Mouse (Mus musculus) megakaryocyte, embryonic 14.5 days (primary cell): ENCODE measurements around the gene Lax1. TPM values are rescaled to one million over a fixed set of nuclear protein-coding genes. Genes with fewer than 3 reads are reported as not detected.

Experiments
- H3K27me3 ChIP-seq: replicated peaks from 2 replicates; pipeline ENCODE3; 2012; ENCODE audit warnings: inconsistent platforms
- H3K36me3 ChIP-seq: replicated peaks from 2 replicates; pipeline ENCODE3; 2012; ENCODE audit warnings: low read length, inconsistent platforms, mixed read lengths
- H3K4me1 ChIP-seq: 2 replicates; pipeline ENCODE4 v1.6.1; 2012; ENCODE audit warnings: inconsistent platforms
- H3K4me3 ChIP-seq: replicated peaks from 2 replicates; pipeline ENCODE3; 2012; ENCODE audit warnings: moderate library complexity, mild to moderate bottlenecking, inconsistent platforms
- H3K9me3 ChIP-seq: 2 replicates; pipeline ENCODE4 v1.6.1; 2012; ENCODE audit warnings: inconsistent platforms
- FLI1 ChIP-seq: IDR thresholded peaks from 2 replicates; pipeline ENCODE4 v1.6.1; 2012; ENCODE audit warnings: low read length, inconsistent platforms, mixed read lengths
- GATA1 ChIP-seq: IDR thresholded peaks from 3 replicates; pipeline ENCODE4 v1.6.1; 2012; ENCODE audit warnings: mixed read lengths, low read length, inconsistent platforms, borderline replicate concordance
- polyA plus RNA-seq: library from polyadenylated mRNA; stranded (reverse); fragments of >175 nt; gene quantifications from 2 replicates; pipeline ENCODE4 v1.2.3, GENCODE M21; 2012; ENCODE audit warnings: low replicate concordance; ENCODE audit not compliant: insufficient read depth

Lax1 gene
- polyA plus RNA-seq, 1 experiment, result 0.47 TPM

DNA sequence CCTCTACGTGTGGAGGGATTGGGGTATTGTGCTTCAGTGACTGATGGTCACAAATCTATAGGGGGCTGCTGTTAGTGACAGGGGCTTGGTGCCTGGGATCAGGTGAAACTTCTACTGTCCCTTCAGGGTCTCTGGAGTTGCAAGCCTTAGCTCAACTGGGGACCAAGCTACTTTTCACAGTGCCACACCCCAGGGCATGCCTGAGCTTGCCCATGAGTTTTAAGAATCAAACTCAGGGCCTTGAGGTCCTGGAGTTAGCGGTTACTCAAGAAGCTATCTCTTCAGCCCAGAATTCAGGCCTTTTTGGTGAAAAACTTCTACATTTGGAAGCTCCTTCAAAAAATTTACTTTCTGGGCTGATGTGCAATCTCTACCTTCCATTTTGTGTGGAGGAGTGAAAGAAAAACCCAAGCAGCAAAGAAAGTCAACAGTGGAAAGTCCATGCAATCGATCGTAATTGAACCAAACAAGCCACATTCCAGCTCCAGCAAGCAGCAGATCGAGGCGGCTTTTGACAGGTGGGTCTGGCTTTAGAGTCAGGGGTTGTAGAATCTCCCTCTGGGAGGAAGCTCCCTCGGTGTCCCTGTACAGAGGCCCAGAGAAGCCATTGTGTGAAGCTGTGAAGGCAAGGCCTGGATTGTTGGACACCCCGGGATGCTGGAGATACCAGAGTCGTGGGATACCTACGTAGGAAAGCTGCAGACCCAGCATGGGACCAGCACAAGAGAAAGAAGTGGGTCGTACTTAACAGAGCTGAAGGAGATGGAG, 25.5 kb downstream of the Lax1 start:
- H3K27me3 ChIP-seq, result no peaks in the 10 kb centered on the region
- H3K36me3 ChIP-seq, result peaks cover 6% of the 10 kb centered on the region
- H3K9me3 ChIP-seq, result no peaks in the 10 kb centered on the region
- peaks cover 25% of the 10 kb centered on the region for H3K4me1 ChIP-seq
- TF ChIP-seq GATA1, result no peak
- TF ChIP-seq FLI1, result no peak
- no peak overlapping the region for H3K4me3 ChIP-seq

DNA sequence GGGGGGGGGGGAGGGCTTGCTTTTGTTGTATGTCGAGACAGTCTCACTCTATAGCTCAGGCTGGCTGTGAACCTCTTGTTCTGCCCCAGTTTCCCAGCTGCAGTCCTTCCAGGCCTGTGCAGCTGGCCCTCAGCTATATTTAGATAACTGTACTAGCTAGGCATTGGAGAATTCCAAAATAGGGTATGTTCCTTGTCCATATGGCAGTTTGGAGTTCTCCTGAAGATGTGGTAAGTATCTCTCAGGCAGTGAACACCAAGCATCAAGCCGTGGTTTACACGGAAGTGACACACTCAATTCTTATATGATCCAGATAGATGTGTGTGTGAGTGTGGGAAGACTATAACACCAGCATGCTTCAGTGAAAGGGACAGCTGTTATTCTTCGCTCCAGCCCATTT, 26.5 kb downstream of the Lax1 start:
- Histone ChIP-seq H3K9me3 (no peaks in the 10 kb centered on the region), H3K36me3 (peaks cover 16% of the 10 kb centered on the region), H3K4me1 (peaks cover 34% of the 10 kb centered on the region), H3K4me3 (no peak overlapping the region), H3K27me3 (no peaks in the 10 kb centered on the region)
- no peak for TF ChIP-seq FLI1
- TF ChIP-seq GATA1, result no peak

DNA sequence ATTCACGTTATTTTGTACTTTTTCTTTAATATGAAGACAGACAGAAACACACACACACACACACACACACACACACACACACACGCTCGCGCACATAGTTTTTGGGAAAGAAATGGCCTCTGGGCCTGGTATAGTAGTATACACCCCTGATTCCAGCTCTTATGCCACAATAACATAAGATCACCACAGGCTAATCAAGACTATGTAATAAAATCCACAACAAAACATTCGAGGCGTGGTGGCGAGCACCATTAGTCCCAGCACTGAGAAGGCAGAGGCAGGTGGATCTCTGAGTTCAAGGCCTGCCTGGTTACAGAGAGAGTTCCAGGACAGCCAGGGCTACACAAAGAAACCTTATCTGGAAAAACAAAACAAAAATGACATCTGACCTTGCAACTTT, 27.0 kb downstream of the Lax1 start:
- no peak overlapping the region for H3K4me3 ChIP-seq
- H3K9me3 ChIP-seq, result no peaks in the 10 kb centered on the region
- H3K27me3 ChIP-seq, result no peaks in the 10 kb centered on the region
- peaks cover 20% of the 10 kb centered on the region for H3K36me3 ChIP-seq
- TF ChIP-seq GATA1 (no peak), FLI1 (no peak)
- peaks cover 39% of the 10 kb centered on the region for H3K4me1 ChIP-seq

DNA sequence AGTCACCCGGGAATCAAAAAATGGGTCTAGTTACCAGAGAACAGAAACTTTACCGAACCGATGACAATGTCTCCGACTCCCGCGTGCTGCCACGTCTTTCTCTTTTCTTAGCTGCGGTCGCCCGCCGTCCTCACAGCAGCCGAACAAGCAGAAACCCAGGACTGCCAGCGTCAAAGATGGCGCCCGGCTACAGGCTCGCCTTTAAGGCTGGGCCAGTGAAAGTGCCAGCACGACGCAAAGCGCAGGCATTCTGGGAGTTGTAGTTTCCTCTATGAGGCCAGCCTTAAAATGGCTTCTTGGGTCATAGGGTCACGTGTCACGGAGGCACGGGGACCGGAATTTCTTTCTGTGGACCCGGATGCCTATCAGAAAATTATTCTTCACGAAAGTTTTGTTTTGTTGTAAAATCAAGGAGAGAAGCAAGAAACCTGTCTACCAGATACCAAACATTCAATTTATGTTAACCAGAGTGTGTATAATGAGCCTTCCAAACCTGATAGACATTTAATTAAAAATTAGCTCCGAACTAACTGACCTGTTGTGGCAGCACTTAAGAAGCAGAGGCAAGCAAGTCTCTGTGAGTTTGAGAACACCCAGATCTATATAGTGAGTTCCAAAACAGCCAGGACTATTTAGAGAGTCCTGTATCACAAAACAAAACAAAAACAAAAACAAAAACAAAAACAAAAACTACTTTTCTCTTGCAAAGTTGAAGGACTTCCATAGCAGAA, 28.5 kb downstream of the Lax1 start, which contains the start of gene Gm38394:
TSS of gene Gm38394 (minus strand) at position 116 of the 731 bp plus-strand sequence.
- Histone ChIP-seq H3K4me1 (peaks cover 55% of the 10 kb centered on the region), H3K9me3 (no peaks in the 10 kb centered on the region), H3K36me3 (peaks cover 36% of the 10 kb centered on the region), H3K4me3 (peak within 1 kb of the TSS; percentile 94), H3K27me3 (no peaks in the 10 kb centered on the region)
- TF ChIP-seq FLI1 (no peak), GATA1 (no peak)

DNA sequence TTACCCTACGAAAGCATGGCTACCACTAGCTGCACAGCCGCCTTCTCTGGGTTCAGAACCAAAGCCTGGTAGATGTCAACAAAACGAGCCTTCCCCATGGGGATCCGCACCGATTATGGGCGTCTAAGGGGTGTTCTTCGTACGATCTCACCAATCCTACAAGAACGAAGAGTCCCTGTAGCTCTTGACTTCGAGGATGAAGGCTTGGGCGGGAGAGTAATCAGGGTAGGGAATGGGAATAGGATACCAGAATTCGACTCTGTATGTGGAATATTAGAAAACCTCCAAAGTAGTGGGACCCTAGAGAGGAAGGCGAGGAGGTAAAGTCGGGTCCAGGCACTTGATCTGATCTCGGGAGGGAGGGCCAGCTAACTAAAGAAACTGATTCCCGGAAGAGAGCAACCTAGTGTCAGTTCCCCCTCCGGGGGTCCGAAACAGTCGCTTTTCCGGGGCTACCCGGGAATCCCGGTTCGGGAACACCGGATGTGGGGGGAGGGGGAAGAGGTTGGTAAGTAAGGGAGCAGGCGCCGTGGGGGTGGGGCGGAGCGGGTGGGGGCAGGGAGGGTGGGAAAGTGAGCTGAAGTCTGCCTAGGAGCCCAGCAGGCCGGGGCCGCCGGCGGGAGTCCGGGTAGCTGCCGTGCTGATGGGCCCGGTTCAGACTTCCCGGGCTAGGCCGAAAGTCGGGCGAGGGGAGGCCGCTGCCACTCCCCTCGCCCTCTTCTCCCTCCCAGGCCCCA, 29.3 kb downstream of the Lax1 start, which contains the start of gene Zbed6:
TSS of gene Zbed6 (minus strand) at position 420 of the 737 bp plus-strand sequence.
- H3K4me3 ChIP-seq, result peak within 1 kb of the TSS; percentile 94
- H3K4me1 ChIP-seq, result peaks cover 59% of the 10 kb centered on the region
- H3K36me3 ChIP-seq, result peaks cover 38% of the 10 kb centered on the region
- no peaks in the 10 kb centered on the region for H3K9me3 ChIP-seq
- TF ChIP-seq FLI1, result no peak
- no peak for TF ChIP-seq GATA1
- H3K27me3 ChIP-seq, result no peaks in the 10 kb centered on the region

DNA sequence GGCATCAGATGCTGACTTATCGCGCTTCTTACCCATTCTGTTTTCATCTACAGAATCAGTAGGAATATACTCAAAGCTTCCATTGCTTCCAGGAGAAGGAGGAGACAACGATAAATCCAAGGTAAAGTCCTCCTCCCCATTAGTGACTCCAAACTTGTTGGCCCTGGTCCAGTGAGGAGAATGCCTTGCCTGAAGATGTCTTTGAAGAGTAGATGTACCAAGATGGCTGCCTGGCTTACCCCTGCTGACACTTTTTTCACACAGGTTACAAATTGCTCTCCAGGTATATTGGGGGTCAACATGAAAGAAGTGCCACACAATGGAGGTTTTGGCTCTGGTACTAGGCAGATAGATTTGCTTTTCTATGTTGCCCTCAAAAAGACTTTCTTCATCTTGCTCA, 31.0 kb downstream of the Lax1 start:
- TF ChIP-seq GATA1, result no peak
- TF ChIP-seq FLI1, result no peak
- no peak overlapping the region for H3K4me3 ChIP-seq
- no peaks in the 10 kb centered on the region for H3K27me3 ChIP-seq
- no peaks in the 10 kb centered on the region for H3K9me3 ChIP-seq
- peaks cover 48% of the 10 kb centered on the region for H3K36me3 ChIP-seq
- peaks cover 64% of the 10 kb centered on the region for H3K4me1 ChIP-seq

DNA sequence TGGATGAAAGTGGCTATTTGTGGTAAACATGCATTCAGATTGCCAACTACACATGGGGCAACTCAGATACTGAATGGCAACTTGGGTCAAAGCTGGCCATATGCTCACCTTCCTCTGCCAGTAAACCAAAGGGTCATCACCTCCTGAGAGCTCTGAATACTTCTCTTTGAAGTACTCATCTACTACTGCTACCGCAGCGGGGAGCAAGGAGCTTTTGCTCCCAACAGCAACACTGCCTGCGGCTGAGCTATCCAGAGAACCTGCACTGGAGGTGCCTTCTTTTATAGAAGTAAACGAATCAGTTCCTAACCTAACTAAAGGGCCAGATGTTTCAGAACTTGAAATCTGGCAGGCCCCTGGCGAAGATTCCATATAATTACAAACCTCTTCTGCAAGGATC, 33.1 kb downstream of the Lax1 start:
- H3K36me3 ChIP-seq, result peaks cover 66% of the 10 kb centered on the region
- TF ChIP-seq FLI1, result no peak
- no peak for TF ChIP-seq GATA1
- peaks cover 68% of the 10 kb centered on the region for H3K4me1 ChIP-seq

DNA sequence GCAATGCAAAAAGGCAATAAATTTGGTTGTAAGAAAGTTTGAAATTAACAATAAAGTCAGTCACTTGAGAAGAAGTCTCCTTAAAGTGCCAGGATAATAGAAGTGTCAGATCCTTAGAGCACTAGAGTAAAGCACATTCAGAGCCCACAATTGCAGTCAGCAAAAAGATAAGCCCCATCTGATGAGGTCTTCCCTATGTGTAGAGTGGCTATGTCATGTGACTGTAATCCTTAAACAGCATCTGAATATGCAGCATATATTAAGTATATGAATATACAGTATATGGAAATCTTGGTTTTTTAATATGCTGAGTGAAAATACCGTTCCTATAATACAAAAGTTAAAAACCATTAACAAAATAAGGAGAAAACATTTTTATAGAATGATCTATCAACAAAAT, 36.9 kb downstream of the Lax1 start:
- Histone ChIP-seq H3K4me1 (peaks cover 59% of the 10 kb centered on the region), H3K27me3 (no peaks in the 10 kb centered on the region), H3K9me3 (no peaks in the 10 kb centered on the region), H3K4me3 (no peak overlapping the region), H3K36me3 (peaks cover 73% of the 10 kb centered on the region)
- no peak for TF ChIP-seq FLI1
- no peak for TF ChIP-seq GATA1

More for the DNA sequence above, 33.1 kb downstream of the Lax1 start:
- Histone ChIP-seq H3K27me3 (no peaks in the 10 kb centered on the region), H3K4me3 (no peak overlapping the region), H3K9me3 (no peaks in the 10 kb centered on the region)

DNA sequence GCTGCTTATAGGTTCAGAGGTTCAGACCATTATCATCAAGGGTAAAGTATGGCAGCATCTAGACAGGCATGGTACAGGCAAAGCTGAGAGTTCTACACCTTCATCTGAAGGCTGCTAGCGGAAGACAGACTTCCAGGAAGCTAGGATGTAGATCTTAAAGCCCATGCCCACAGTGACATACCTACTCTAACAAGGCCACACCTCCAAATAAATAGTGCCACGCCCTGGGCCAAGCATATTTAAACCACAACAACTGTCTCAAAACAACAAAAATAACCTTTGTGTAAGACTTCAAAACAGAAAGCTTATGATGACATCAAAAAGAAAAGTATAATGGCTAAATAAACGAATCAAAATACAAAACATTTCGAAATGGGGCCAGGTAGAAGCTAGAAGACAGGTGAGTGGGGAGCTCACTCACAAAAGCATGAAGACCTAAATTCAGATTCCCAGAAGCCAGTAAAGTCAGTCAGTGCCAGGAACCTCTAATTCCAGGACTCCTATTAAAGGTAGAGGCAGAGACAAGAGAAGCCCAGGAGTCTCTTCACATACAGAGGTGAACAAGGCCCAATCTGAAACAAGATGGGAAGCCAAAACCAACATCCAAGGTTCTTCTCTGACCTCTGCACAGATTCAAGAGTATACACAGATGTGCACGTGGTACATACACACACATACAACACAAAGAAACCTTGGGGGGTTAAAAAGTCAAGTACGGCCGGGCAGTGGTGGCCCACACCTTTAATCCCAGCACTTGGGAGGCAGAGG, 39.4 kb downstream of the Lax1 start:
- Histone ChIP-seq H3K4me1 (peaks cover 39% of the 10 kb centered on the region), H3K4me3 (no peak overlapping the region), H3K27me3 (no peaks in the 10 kb centered on the region), H3K9me3 (no peaks in the 10 kb centered on the region), H3K36me3 (peaks cover 80% of the 10 kb centered on the region)
- TF ChIP-seq FLI1 (no peak), GATA1 (no peak)
